Mouse (Mus musculus): ENCODE data around the gene Rps6ka2. TPM values are rescaled to one million over a fixed set of nuclear protein-coding genes. Genes with fewer than 3 reads are reported as not detected.
"Not testable (repeated sequence)": the region's sequence is repeated elsewhere in the genome, so short reads cannot be mapped to it uniquely, and the experiment has no call there.

The Rps6ka2 gene
- total RNA-seq, 2 experiments from 2014 or later, result 90.6 to 95.7 TPM

DNA sequence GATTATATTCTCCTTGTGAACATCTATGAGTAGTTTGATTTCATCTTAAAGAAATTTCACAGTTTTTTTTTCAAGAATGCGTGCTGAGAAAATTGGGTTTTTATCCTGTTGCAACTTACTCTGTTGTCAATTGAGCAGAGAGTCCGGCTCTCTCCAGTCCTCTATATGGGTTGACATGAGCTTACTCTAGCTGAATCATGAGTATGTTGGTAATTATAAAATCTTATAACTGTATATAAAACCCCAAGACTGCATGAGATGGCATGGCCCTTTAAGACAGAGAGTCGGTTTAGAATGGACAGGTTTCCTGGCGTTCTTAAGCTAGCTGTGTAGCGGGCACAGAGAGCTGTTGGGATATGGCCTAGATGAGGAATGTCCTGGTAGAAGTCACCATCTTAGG, 154.4 kb downstream of the Rps6ka2 start, which contains the start of gene Tcp10a:
Gene Tcp10a (plus strand): TSS at position 301 of the 400 bp plus-strand sequence.
- intact Hi-C loops (cut with DNase I), result not testable (repeated sequence)

DNA sequence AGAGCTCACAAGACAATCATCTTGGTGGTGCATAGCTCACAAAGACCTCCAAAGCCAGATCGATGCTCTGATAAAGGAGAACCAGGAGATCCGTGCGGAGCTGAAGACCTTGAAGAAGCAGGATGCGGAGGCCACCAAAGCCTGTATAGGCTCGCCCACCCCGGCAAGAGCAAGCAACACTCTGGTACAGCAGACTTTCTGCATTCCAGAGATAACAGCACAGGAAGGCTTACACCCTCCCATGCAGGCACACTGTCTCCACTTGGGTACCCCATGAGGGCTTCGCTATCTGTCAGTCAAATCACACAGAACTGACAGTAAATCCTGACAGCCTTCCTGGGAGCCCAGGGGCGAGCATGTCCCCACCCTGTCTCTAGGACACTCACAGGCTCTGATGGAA, 156.5 kb downstream of the Rps6ka2 start:
- DNase-seq; intact Hi-C loops (cut with DNase I): not testable (repeated sequence)

More for the DNA sequence above, 154.4 kb downstream of the Rps6ka2 start, which contains the start of gene Tcp10a:
- DNase-seq, result not testable (repeated sequence)

DNA sequence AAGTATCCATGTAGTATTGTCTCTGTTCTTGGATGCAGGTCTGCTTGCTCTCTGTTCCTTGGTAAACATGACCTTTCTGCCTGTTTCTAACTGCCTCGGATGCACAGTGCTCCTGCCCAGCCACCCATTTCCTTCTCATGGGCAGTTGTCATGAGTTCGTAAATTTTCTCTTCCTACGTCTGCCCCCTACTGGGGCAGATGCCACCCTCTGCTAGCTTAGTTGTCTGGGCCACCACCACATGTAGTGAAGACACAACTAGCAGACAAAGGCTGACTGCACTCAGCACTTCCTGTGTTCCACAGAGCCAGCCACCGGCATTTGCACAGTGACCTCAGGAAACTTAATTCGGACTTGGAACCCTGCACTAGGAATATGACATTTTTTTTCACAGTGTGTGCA, 162.8 kb downstream of the Rps6ka2 start:
- intact Hi-C loops (cut with DNase I); DNase-seq: not testable (repeated sequence)

DNA sequence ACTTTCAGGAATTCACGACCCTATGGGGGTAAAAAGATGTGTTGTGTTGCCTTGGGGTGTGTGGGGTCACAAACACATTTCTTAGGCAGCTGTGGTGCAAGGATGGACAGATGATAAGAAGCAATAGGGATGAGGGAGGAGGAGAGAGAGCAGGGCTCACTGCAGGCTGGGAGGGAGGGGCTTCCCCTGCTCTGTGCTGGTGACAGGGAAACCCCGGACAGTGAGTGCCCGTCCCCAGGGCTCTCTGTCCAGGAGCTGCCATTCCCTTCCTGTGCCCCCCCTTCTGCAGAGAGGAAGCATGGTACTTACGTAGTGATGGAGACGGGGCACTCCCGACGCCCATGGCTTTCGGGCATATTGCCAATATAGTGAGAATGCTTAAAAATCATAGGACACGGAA, 167.5 kb downstream of the Rps6ka2 start:
- intact Hi-C loops (cut with DNase I); DNase-seq: not testable (repeated sequence)

DNA sequence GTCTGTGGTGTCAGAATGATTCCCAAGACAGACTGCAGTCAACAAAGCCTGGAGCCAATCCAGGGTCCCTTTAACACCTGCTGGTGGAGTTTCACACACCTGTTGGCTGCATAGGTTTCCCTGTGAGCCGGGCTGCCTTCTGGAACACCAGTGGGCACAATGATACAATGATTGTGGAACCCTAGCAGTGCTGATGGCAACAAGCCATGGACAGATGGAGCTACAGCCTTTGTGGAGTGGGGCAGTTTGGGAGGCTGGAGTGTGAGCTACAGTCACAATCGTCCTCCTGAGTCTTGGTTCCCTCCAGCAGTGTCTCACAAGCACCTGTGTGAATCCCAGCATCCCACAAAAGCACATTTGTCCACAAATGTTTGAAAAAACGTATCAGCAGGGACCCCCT, 178.8 kb downstream of the Rps6ka2 start:
- intact Hi-C loops (cut with DNase I); DNase-seq: not testable (repeated sequence)

DNA sequence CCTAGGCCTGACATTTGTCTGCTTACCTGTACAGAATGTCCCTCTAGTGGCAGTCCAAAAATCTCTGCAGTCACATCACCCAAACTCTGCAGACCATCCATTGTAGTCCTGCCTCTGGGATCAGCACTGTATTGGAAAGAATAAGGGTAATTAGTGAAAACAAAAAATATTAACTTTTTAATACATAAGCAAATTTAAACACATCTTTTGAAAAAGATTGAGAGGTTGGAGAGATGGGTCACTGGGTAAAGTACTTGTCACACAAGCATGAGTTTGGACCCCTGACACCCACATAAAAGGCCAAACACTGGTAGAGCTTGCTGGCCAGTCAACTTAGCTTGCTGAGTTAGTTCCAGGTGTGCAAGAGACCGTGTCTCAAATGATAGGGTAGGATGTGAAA, 182.7 kb downstream of the Rps6ka2 start, which contains the start of gene Ttll2:
Gene Ttll2 (minus strand): TSS at position 101 of the 400 bp plus-strand sequence.
- intact Hi-C loops (cut with DNase I); DNase-seq: not testable (repeated sequence)

Other genes starting within 250 kb of the Rps6ka2 start
- 10 to 100 TPM; 19.0 to 23.9 TPM for gene Rsph3b, start 221.4 kb upstream of the Rps6ka2 start, total RNA-seq (2021)
- 10 to 100 TPM; 10.5 to 12.0 TPM for gene Tagap1, start 209.0 kb upstream of the Rps6ka2 start, total RNA-seq (2021)
- 100 to 1,000 TPM in 1 of 2 experiments, 10 to 100 TPM in 1; 99.0 to 102 TPM for gene Rnaset2b, start 199.5 kb upstream of the Rps6ka2 start, total RNA-seq (2021)
- gene Gm49721, start 191.2 kb upstream of the Rps6ka2 start, total RNA-seq (2021), result not detected
- gene Gm1604a, start 144.5 kb upstream of the Rps6ka2 start, total RNA-seq (2021), result not detected
- gene Tcp10a, start 154.5 kb downstream of the Rps6ka2 start, total RNA-seq (2021), result not detected
- not detected for gene Ttll2, start 182.6 kb downstream of the Rps6ka2 start, total RNA-seq (2021)
- gene Gm49630, start 201.9 kb downstream of the Rps6ka2 start, total RNA-seq (2021), result not detected
- gene Unc93a2, start 215.3 kb downstream of the Rps6ka2 start, total RNA-seq (2021), result under 1 TPM in 1 of 2 experiments, not detected in 1; 0.26 TPM